Mouse (Mus musculus) midbrain, embryonic 12.5 days (tissue): ENCODE measurements around the gene Slc35b2. TPM values are rescaled to one million over a fixed set of nuclear protein-coding genes. Genes with fewer than 3 reads are reported as not detected.

Experiments used
- ATAC-seq: fragments of 200-750 bp; cut with Nextera tagmentation; 2 replicates; pipeline ENCODE4 v1.8.0; 2017; ENCODE audit warnings: low read depth, moderate TSS enrichment, moderate library complexity; ENCODE audit not compliant: low FRiP score
- H3K27ac ChIP-seq: fragments of 300-500 bp; sonication (generic); replicated peaks from 2 replicates; pipeline ENCODE4 v1.5.1; 2016; ENCODE audit warnings: mild to moderate bottlenecking
- H3K27me3 ChIP-seq: fragments of 300-500 bp; sonication (generic); 2 replicates; pipeline ENCODE4 v1.6.1; 2016; ENCODE audit warnings: mild to moderate bottlenecking
- H3K36me3 ChIP-seq: fragments of 300-500 bp; sonication (generic); 2 replicates; pipeline ENCODE4 v1.6.1; 2016
- H3K4me1 ChIP-seq: fragments of 300-500 bp; sonication (generic); 2 replicates; pipeline ENCODE4 v1.6.1; 2016
- H3K4me2 ChIP-seq: fragments of 300-500 bp; sonication (generic); replicated peaks from 2 replicates; pipeline ENCODE4 v1.6.1; 2016; ENCODE audit warnings: mild to moderate bottlenecking, moderate library complexity
- H3K4me3 ChIP-seq: fragments of 300-500 bp; sonication (generic); 2 replicates; pipeline ENCODE4 v1.5.1; 2016; ENCODE audit warnings: mild to moderate bottlenecking
- H3K9ac ChIP-seq: fragments of 300-500 bp; sonication (generic); replicated peaks from 2 replicates; pipeline ENCODE4 v1.6.1; 2016; ENCODE audit warnings: mild to moderate bottlenecking, moderate library complexity
- H3K9me3 ChIP-seq: fragments of 300-500 bp; sonication (generic); 2 replicates; pipeline ENCODE4 v1.6.1; 2016; ENCODE audit warnings: mild to moderate bottlenecking
- WGBS: fragments of 180-500 bp; shearing (Covaris S2); methylation state at CpG from one replicate; pipeline ENCODE4 v1.1.7; 2016; 5-methylcytosine and 5-hydroxymethylcytosine counted together
- polyA plus RNA-seq: library from polyadenylated mRNA; unstranded; fragments of >200 nt; fragmentation: Nextera tagmentation; extraction: Ambion mirVana; gene quantifications from 2 replicates; pipeline ENCODE4 v1.2.1, GENCODE M21; 2016

Slc35b2 gene
- polyA plus RNA-seq, 1 experiment from 2014 or later, result 102 TPM

DNA sequence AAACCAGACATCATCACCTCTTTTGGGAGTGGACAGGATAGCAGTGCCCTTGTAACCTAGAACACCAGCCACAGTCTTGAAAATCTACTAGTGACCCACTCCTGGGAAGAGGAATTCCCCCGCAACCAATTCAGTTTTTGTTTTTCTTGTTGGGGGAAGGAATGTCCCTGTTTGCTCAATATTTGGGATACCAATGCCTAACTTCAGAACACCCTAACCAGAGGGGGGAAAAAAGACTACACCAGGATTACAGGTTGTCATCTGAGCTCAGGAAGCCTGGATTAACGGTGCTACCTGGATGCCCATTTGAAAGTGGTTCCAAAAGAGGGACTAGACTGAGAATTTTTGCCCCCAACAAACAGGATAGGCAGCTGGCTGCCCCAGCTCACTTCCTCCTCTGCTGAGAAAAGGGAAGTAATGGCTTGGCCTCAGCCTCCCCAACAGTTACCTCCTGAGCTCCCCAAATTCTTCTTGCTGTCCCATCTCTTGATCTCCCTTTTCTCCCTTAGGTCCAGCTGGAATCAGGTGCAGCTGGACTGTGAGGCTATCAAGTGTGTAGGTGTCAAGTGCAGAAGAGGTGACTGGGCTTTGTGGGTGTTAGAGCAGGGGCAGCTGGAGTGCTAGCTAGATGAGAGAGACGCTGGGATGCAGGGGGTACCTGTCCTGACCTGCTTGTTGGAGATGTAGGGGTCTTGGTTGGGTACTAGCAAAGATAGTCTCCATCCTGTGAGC is 7.0 kb upstream of the Slc35b2 start:
- Histone ChIP-seq H3K9ac (peak overlapping the region; percentile 73), H3K4me2 (peak overlapping the region; percentile 95), H3K27me3 (peaks cover 41% of the 10 kb centered on the region), H3K9me3 (no peaks in the 10 kb centered on the region), H3K27ac (no peak overlapping the region), H3K36me3 (no peaks in the 10 kb centered on the region), H3K4me1 (peaks cover 27% of the 10 kb centered on the region), H3K4me3 (peak overlapping the region; percentile 57)
- ATAC-seq, result no peak
- 63% methylated on average over 3 of the region's 3 CpGs for WGBS

DNA sequence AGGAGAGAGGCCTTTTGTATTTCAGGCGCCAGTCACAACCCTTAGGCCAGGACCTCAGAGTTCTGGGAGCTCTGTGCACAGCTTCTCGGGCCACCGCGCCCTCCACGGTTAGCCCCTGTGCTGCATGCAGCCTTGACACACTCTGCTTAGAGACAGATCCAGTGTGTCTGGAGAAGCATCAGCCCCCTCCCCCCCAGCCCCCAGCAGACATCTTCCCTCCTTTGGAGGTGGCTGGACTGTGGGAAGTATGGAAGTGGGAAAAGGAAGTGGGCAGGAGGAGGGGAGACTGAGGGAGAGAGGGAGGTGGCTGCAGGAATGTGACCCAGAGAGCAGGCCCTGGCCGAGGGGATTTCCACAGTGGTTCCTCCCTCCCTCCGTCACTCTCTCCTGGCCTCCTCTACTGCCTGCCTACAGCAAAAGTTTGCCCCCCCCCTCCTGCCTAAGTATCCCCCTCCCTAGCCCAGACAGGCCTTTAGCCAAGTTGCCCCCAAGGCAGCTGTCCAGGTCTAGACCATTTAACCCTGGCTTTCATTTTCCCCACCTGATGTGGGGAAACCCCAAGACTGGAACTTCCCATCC is 6.3 kb upstream of the Slc35b2 start:
- H3K4me3 ChIP-seq, result no peak overlapping the region
- WGBS, result 65% methylated on average over 7 of the region's 7 CpGs
- no peak for ATAC-seq
- no peak overlapping the region for H3K27ac ChIP-seq
- no peaks in the 10 kb centered on the region for H3K9me3 ChIP-seq
- H3K27me3 ChIP-seq, result peaks cover 41% of the 10 kb centered on the region
- H3K36me3 ChIP-seq, result no peaks in the 10 kb centered on the region
- peaks cover 22% of the 10 kb centered on the region for H3K4me1 ChIP-seq
- peak overlapping the region; percentile 31 for H3K9ac ChIP-seq
- no peak overlapping the region; the same call in 1 of the 2 replicates for H3K4me2 ChIP-seq

DNA sequence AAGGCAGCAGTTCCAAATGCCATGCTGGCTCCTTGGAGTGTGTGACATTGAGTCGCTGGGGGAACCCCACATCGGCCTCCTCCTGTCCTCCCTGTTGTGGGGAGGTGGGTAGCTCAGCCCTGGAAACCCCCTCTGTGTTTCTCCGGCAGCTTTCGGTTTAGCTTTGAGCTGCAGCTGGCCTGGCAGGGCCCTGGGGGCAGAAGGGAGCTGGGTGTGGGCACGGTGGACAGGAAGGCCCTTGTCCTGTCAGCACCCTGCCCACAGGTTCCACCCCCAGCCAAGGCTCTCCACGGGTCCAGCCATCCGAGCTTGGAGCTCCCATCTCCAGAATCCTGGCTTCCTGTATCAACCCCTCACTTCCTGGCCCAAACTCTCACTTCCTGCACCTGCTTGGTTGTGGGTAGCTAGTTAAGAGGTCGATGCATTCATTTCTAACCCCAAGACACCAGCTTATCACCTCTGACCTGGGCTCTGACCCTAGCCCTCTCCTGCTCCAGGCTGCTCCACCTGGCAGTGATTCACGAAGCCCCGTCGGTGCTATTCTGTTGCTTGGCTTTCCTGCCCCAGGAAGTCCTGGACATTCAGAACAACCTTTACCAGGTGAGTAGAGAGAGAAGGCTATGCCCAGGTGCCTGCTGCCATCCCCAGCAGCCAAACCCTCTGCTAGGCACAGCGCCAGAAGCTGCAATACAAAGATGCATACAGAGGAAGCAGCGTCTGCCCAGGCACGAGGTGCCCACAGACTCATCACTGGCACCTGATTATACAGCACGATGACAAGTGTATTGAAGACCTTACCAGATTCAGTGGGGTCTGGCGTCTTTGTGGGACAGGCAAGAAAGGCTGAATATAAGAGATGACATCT is 5.4 kb upstream of the Slc35b2 start:
- Histone ChIP-seq H3K9me3 (no peaks in the 10 kb centered on the region), H3K9ac (no peak overlapping the region; the same call in 1 of the 2 replicates), H3K4me3 (no peak overlapping the region), H3K4me1 (peaks cover 22% of the 10 kb centered on the region), H3K27me3 (peaks cover 35% of the 10 kb centered on the region), H3K36me3 (no peaks in the 10 kb centered on the region), H3K27ac (no peak overlapping the region), H3K4me2 (no peak overlapping the region)
- 74% methylated on average over 16 of the region's 16 CpGs for WGBS
- no peak for ATAC-seq

DNA sequence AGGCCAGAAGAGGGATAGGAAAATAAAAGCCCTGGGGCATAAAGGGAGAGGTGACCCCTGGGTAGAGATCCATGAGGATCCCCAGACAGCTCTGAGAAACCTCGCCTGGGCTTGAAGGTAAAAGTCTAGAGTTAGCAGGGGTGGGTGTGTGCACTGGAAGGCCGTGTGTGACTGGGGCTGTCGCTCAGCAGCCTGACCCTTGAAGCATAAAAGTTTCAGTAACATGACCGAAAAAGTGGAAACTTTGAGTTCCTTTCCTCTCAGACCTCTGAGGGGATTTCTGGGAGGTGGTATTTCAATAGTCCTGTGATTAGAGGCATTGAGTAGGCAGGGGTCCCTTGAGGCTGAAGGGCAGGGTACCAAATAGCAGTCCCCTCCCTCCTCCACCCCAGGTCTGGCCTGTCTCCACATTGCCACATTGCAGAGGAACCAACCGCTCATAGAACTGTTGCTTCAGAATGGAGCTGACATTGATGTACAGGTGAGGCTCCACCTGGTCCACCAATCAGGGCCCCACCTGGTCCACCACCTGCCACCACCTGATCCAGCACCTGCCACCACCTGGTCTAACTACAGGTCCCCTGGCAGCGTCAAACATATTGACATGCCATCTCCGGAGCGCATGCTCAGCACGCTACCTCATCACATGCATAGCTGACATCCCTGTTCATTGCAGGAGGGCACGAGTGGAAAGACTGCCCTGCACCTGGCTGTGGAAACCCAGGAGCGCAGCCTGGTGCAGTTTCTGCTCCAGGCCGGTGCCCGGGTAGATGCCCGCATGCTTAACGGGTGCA is 3.7 kb upstream of the Slc35b2 start:
- H3K27me3 ChIP-seq, result peaks cover 26% of the 10 kb centered on the region
- no peaks in the 10 kb centered on the region for H3K36me3 ChIP-seq
- no peak overlapping the region for H3K4me3 ChIP-seq
- no peaks in the 10 kb centered on the region for H3K9me3 ChIP-seq
- no peak overlapping the region for H3K9ac ChIP-seq
- 87% methylated on average over 15 of the region's 15 CpGs for WGBS
- H3K27ac ChIP-seq, result no peak overlapping the region
- H3K4me1 ChIP-seq, result peaks cover 30% of the 10 kb centered on the region
- H3K4me2 ChIP-seq, result no peak overlapping the region
- ATAC-seq, result no peak

DNA sequence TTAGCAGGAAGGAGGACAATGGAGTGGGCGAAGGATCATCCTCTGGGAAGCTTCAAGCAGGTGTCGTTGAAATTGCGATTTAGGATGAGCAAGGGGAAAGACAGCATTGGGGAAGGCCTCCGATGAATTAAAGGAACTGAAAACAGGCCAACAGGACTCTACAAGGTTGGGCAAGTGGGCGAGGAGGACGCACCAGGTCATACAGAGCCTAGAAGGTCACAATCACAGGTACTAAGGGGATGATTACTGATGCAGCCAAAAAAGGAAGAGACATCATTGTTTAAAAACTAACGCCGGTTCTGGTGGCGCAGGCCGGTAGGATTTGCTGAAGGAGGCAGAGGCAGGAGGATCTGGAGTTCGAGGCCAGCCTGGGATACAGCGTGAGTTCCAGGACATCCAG is 458 bp upstream of the Slc35b2 start:
- Histone ChIP-seq H3K9me3 (no peaks in the 10 kb centered on the region), H3K4me1 (peaks cover 20% of the 10 kb centered on the region), H3K4me2 (peak overlapping the region; percentile 97), H3K36me3 (peaks cover 27% of the 10 kb centered on the region), H3K27me3 (0 out of 2 replicates have a peak, but pooled peaks cover 8% of the 10 kb centered on the region), H3K27ac (no peak overlapping the region), H3K9ac (no peak overlapping the region), H3K4me3 (peak overlapping the region; percentile 73; the same call in 1 of the 2 replicates)
- no peak for ATAC-seq
- WGBS, result 81% methylated on average over 12 of the region's 12 CpGs

DNA sequence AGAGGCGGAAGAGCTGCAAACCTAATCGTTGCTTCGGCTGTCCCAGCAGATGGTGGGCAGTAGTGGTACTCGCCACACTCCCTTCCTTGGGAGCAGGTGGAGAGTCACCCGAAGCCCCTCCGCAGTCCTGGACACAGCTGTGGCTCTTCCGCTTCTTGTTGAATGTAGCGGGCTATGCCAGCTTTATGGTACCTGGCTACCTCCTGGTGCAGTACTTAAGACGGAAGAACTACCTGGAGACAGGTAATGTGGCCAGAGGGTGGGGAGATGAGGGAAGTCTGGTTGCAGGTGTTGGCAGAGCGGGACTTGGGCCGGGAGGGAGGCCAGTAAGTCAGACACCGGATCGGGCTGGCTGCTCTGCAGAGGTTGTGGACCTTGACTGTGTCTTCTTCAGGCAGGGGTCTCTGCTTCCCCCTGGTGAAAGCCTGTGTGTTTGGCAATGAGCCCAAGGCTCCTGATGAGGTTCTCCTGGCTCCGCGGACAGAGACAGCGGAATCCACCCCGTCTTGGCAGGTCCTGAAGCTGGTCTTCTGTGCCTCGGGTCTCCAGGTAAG is 934 bp downstream of the Slc35b2 start:
- H3K4me3 ChIP-seq, result peak overlapping the region; percentile 73
- no peaks in the 10 kb centered on the region for H3K9me3 ChIP-seq
- peaks cover 28% of the 10 kb centered on the region for H3K4me1 ChIP-seq
- H3K27ac ChIP-seq, result peak overlapping the region; percentile 85
- peak overlapping the region; percentile 97 for H3K4me2 ChIP-seq
- H3K27me3 ChIP-seq, result no peaks in the 10 kb centered on the region
- H3K9ac ChIP-seq, result peak overlapping the region; percentile 85
- WGBS, result 13% methylated on average over 18 of the region's 18 CpGs
- peak; percentile 0; the same call in 1 of the 2 replicates for ATAC-seq
- peaks cover 41% of the 10 kb centered on the region for H3K36me3 ChIP-seq

DNA sequence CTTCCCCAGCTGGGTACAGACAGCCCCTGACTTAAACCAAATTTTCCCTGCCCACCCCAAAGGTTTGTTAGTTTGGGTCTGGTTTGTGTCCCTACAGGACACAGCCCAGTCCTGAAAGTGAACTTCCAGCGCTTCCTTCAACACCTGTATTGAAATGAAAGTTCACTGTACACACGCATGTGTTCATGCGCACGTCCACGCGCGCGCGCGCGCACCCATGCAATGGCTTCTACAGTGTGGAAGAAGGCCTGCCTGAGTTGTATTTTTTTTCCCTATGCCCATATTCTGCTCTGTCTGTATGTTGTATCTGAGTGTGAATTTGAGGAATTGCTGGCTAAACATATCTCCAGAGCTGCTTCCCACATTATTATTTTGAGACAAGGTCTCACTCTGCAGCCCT is 1.4 kb downstream of the Slc35b2 start:
- no peak for ATAC-seq
- Histone ChIP-seq H3K9ac (peak overlapping the region; percentile 85), H3K4me2 (peak overlapping the region; percentile 97), H3K27ac (0 out of 2 replicates have a peak overlapping the region, but pooled peaks have one; percentile 85), H3K9me3 (no peaks in the 10 kb centered on the region), H3K27me3 (no peaks in the 10 kb centered on the region), H3K36me3 (peaks cover 46% of the 10 kb centered on the region), H3K4me1 (peaks cover 28% of the 10 kb centered on the region), H3K4me3 (peak overlapping the region; percentile 73)
- WGBS, result 95% methylated on average over 11 of the region's 11 CpGs

DNA sequence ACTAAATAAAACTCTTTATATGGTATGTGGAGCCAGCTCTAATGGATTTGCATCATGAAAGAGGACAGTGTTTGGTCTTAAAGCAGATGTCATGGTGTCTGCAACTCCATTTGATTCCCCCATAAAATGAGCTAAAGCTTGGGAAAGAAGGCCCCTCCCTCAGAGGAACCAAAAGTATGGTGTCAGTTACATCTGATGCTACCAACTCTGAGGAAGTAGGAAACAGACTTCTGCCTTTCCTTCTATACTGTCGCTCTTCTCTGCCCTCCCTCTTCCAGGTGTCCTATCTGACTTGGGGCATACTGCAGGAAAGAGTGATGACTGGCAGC is 2.3 kb downstream of the Slc35b2 start:
- ATAC-seq, result no peak
- no peak overlapping the region for H3K4me2 ChIP-seq
- H3K4me3 ChIP-seq, result no peak overlapping the region
- peaks cover 55% of the 10 kb centered on the region for H3K36me3 ChIP-seq
- H3K9me3 ChIP-seq, result no peaks in the 10 kb centered on the region
- H3K4me1 ChIP-seq, result peaks cover 32% of the 10 kb centered on the region
- 0 out of 2 replicates have a peak overlapping the region, but pooled peaks have one; percentile 15 for H3K27ac ChIP-seq
- H3K9ac ChIP-seq, result no peak overlapping the region
- WGBS, result 95% methylated on average over 1 of the region's 1 CpGs
- no peaks in the 10 kb centered on the region for H3K27me3 ChIP-seq

DNA sequence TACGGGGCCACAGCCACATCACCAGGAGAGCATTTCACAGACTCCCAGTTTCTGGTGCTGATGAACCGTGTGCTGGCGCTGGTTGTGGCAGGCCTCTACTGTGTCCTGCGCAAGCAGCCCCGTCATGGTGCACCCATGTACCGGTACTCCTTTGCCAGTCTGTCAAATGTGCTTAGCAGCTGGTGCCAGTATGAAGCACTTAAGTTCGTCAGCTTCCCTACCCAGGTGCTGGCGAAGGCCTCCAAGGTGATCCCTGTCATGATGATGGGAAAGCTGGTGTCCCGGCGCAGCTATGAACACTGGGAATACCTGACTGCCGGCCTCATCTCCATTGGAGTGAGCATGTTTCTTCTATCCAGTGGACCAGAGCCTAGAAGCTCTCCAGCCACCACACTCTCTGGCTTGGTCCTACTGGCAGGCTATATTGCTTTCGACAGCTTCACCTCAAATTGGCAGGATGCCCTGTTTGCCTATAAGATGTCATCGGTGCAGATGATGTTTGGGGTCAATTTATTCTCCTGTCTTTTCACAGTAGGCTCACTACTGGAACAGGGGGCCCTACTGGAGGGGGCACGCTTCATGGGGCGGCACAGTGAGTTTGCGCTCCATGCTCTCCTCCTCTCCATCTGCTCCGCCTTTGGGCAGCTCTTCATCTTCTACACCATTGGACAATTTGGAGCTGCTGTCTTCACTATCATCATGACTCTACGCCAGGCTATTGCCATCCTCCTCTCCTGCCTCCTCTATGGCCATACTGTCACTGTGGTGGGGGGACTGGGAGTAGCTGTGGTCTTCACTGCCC is 2.9 kb downstream of the Slc35b2 start:
- Histone ChIP-seq H3K4me1 (peaks cover 37% of the 10 kb centered on the region), H3K9ac (no peak overlapping the region), H3K4me2 (no peak overlapping the region), H3K27ac (peak overlapping the region; percentile 64), H3K27me3 (no peaks in the 10 kb centered on the region), H3K4me3 (no peak overlapping the region; the same call in 1 of the 2 replicates), H3K9me3 (no peaks in the 10 kb centered on the region), H3K36me3 (peaks cover 60% of the 10 kb centered on the region)
- 73% methylated on average over 18 of the region's 18 CpGs for WGBS
- no peak for ATAC-seq

DNA sequence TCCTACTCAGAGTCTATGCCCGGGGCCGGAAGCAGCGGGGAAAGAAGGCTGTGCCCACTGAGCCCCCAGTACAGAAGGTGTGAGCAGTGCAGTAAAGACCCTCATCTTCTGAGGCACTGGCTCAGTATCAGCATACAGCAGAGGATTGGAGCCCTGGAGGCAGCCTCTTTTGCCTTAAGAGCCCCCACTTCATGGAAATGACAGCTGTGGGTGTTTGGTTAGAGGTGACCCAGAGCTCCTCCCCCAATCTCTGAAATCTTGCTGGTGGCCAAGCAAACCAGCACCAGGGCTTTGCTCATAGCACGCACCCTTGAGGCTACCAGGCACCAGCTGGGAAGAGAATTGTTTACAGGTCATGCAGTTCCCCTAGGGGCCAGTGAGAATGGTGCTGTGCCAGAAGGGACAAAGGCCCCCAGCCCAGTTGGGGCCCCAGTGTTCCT is 3.5 kb downstream of the Slc35b2 start:
- 30% methylated on average over 4 of the region's 4 CpGs for WGBS
- H3K36me3 ChIP-seq, result peaks cover 62% of the 10 kb centered on the region
- peaks cover 41% of the 10 kb centered on the region for H3K4me1 ChIP-seq
- peak overlapping the region; percentile 64 for H3K27ac ChIP-seq
- H3K27me3 ChIP-seq, result no peaks in the 10 kb centered on the region
- no peaks in the 10 kb centered on the region for H3K9me3 ChIP-seq
- no peak overlapping the region for H3K4me2 ChIP-seq
- no peak for ATAC-seq
- H3K9ac ChIP-seq, result no peak overlapping the region
- no peak overlapping the region for H3K4me3 ChIP-seq
